Mouse (Mus musculus) heart, postnatal 25 days (tissue): ENCODE measurements around the gene Egfl7. TPM values are rescaled to one million over a fixed set of nuclear protein-coding genes. Genes with fewer than 3 reads are reported as not detected.

Experiments
- DNase-seq: peaks from one replicate; pipeline ENCODE4 v3.0.0; 2022; ENCODE audit warnings: low spot score
- intact Hi-C: fragments of 180-260 bp; cut with DNase I; formaldehyde crosslinking; loops from one replicate; pipeline ENCODE4 v1.15.1; 2025
- total RNA-seq, 2 experiments: library from RNA; stranded (reverse); gene quantifications; 2 replicates each; pipeline ENCODE4 v1.2.3; 2021

The Egfl7 gene
- total RNA-seq, 2 experiments from 2014 or later, result 149 to 179 TPM

DNA sequence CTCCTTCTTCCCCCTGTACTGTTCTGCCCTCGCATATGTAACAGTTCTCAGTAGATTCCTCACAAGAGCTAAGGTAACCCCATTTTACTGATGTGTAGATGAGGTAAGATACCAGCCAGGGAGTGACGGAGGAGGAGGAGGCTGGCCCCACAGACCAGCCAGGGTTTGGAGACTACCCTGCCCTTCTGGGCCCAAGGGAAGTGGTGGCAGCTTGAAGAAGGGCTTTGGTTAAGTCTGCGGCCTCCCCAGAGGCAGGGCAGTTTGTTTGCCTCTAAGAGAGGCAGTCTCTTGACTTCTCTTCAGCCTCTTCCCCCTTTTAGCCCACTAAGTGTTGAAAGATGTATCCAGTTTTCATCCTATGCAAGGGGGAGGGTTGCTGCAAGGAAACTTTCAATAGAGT is 26.8 kb downstream of the Egfl7 start:
- intact Hi-C loops, result no loop called here
- no peak for DNase-seq

DNA sequence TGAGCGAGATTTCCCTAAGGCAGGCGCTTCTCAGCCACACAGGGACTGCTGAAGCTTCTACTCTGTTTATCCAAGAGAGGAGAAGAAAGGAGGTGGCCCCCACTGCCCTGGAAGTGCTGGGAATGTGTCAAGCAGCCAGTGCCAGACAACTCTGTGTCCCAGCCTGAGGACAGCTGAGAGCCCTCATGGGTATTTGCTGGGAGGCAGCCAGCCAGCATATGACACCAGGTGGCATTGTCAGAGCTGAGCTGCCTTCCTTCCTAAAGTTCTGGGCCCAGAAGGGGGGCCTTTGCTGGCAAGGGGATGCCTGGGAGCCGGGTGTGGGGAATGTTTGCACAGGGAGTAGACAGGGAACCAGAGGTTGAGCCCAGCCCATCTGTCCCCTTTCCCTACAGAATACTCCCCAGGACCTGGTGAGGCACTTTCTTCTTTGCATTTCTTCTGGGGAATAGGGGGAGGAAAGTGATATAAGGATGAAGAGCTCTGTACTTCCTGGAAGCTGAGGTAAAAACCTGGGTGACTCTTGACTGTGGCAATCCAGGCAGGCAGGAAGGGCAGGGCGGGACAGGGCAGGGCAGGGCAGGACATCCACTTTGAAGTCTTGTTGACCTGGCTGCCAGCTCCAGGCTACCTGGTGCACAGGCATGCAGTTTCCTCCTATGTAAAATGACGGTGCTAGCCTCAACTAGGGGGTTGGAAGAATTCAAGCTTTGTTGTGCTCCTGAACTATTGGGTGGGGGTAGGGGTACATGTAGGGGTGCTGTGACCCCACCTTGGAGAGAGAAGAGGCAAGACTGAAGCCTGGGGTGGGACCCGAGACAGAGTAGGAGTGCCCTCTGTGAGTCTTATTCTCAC is 27.5 kb downstream of the Egfl7 start:
- intact Hi-C loops, result no loop called here
- no peak for DNase-seq

DNA sequence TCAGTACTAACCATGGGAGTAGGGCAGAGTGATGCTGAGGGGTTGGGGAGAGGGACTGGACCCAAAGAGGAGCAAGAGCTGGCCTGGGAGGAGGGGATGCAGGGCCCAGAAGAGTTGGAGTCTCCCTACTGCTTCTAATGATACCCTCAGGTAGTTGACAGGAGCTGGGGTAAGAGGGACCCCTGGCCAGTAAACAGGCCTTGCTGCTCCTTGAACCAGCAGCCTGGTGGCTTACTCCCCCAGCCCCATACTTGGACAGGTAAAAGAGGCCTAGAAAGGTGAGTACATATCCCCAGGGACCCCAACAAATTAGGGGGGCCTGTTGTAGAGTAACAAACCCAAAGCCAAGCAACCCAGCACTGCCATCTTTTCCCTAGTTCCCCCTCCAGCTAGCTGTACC is 29.0 kb downstream of the Egfl7 start:
- intact Hi-C loops, result no loop called here
- DNase-seq, result no peak

DNA sequence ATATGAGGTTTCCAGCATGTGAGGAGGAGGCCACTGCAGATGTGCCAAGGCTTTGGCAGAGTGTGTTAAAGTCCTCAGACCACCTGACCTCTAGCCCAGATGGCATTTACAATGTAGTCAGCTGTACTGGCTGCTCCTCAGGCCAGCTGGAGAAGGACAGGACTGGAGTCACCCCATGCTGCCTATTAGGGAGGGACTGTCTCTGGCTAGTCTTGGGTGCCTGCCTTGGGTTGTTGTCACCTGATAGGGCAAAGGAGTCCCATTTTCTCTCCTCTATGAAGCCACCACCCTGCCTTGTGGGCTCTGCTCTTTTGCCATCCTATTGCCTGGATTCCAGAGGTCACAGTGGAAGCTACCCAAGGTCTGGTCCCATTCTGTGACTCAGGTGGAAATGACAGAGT is 29.4 kb downstream of the Egfl7 start:
- DNase-seq, result no peak

DNA sequence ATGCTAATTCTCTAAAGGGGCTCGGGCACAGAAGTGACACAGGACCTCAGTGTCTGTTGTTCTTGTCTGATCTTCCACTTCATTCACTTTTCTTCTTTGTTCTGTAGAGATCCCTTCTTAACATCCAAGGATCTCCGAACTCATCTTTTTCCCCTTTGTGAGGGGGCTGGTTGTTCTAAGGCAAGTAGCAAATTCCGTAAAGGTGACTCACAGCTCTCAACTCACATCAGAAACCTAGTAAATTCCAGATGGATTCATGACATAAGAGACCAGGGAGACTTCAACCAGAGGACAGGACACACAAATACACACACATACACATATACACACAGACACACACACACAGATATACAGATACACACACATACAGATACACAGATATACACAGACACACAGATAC is 30.7 kb downstream of the Egfl7 start:
- intact Hi-C loops, result no loop called here
- no peak for DNase-seq

More for the DNA sequence above, 29.4 kb downstream of the Egfl7 start:
- intact Hi-C loops, result no loop called here

DNA sequence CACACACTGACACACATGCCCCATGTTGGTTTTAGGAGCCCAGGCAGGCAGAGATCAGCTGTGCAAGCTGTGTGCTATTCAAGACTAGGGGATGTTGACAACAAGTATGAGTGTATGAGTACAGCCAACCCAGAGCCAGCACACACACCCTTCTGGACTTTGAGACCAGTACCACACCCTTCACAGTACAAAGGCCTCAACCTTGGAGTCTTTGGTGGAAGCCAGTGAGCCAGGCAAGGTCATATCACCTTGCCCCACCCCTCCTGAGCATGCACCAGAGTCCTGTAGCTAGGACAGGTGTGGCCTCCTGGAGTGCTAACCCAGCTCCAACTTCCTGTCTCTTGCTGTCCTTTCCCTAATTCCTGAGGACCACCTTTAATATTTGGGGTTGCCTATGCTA is 31.2 kb downstream of the Egfl7 start:
- intact Hi-C loops, result no loop called here
- DNase-seq, result no peak

DNA sequence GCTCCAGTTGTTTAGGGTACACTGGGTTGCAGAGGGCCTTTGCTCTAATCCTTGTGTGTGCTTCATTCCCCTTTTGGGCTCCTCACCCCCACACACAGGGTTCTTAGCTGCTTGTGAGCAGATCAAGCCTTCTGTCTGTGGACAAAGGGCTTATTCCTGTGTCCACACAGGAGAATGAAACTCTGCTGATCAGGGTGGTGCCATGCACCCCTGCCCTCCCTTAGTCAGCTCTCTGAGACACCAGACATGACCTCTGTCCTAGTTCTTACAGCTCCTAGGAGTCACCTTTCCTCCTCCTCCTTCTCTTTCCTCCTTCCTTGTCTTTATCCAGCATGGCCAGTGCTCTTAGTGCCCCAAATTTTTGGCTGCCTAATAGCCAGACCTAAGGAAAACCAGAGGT is 32.1 kb downstream of the Egfl7 start:
- intact Hi-C loops, result no loop called here
- DNase-seq, result no peak

DNA sequence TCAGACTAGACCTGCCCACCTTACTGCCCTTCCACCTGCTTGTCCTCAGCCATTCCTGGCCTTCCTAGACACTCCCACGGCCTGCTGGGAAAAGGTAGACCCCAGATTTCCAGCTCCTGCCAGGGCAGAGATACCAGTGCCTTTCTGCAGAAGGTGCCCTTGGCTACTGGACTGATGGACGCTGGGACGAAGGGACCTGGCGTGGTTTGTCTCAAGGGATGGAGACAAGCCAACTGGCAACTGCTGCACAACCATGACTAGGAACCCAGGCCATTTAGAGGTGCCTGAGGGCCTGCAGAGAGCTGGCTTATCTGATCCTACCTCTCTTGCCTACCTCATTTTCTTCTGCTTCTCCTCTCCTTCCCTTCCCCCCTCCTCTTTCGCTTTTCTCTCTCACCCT is 35.1 kb downstream of the Egfl7 start:
- DNase-seq, result no peak
- intact Hi-C loops, result no loop called here

DNA sequence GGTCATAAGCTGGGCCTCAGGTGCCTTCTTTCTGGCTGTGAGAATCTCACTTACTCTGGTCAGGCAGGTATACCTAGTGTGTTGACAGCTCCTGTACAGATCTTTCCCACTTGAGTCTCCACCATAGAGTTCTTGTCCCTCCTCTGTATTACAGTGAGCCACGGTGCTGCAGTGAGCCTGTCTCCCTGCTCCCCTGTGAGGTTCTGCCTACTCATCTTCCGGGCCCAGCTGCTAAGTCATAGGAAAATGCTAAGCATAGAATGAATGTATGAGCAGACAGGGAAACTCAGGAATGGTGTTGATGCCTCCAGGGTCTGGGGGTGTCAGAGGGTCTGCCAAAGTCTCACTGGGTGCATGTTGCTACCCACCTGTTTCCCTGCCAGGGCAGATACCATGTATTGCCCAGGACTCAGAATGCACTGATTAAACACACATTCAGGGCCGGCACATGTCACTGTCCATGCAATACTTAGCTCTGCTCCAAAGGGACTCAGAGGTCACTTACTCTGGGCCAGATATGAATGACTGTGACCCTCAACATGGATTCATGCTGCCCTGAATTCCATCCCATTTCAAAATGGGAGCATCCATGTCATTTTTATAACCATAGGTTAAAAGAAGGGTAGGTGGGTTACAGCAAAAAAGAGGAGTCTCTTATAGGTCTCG is 35.8 kb downstream of the Egfl7 start:
- intact Hi-C loops, result no loop called here

DNA sequence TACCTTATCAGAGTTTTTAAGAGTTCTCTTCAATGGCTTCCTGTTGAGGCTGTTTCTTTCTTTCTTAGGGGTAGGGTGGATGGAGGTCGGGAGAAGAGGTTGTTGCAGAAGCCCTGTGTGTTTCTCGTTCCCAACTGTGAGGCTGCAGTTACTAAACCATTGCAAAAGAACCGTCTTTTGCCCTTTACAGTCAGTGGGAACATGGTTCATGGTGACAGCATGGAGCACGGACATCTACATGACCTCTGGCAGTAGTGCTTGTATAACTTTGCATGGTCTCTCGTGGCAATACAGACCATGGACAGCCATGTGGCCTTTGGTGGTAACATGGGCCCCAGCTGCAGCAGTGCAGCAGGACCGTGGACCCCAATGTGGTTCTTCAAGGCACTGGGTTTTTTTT is 37.5 kb downstream of the Egfl7 start:
- DNase-seq, result no peak
- intact Hi-C loops, result no loop called here

More for the DNA sequence above, 35.8 kb downstream of the Egfl7 start:
- no peak for DNase-seq

DNA sequence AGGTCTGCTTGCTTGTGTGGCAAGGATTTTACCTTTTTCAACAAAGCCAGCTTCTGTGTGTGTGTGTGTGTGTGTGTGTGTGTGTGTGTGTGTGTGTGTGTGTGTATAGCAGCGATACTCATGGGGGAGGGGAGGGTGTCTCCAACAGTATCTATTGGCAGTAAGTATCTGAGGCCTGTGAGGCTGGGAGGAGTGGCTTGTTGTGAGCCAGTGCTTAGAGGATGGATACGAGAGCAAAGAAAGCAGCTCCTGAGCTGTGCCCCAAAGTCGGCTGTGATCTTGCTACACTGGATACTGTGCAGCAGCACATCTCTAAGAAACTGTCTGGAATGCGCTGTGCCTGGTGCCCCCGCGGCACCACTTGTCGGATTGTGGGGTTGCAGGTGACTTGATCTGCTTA is 38.1 kb downstream of the Egfl7 start:
- DNase-seq, result no peak
- intact Hi-C loops, result no loop called here

DNA sequence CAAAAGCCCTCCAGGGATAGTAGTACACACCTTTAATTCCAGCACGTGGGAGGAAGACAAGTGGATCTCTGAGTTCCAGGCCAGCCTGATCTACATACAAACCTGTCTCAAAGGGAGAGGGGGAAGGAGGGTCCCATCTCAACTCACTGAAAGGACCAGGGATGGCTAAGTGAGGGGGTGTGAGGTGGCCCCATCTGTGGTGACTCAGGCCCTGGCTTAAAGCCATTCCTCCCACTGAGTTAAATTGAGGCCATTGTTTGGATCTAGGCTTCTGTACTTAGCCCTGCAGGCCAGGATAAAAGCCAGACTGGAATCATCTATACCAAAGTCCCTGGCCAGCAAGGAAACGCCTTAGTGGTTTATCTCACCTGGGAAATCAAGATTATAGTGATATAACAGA is 41.4 kb downstream of the Egfl7 start:
- intact Hi-C loops, result no loop called here
- no peak for DNase-seq

DNA sequence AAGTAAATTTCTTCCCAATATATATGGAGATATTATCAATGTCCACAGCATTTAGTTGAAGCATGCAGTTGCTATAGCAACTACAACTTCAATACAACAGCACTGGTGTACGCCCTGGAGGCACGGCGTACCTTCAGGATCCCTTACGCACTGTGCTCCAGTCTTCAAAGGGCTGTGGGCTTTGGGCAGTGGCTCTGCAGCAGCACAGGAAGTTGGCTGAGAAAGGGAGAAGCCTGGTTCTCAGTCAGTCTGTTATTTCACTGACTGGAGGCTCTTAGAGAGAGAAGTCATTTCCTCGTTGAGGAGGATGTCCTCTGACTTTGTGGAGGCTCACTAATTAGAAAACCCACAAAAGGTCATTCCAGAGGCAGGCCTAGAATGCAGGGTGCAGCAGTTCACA is 43.2 kb downstream of the Egfl7 start:
- intact Hi-C loops, result no loop called here
- DNase-seq, result no peak

DNA sequence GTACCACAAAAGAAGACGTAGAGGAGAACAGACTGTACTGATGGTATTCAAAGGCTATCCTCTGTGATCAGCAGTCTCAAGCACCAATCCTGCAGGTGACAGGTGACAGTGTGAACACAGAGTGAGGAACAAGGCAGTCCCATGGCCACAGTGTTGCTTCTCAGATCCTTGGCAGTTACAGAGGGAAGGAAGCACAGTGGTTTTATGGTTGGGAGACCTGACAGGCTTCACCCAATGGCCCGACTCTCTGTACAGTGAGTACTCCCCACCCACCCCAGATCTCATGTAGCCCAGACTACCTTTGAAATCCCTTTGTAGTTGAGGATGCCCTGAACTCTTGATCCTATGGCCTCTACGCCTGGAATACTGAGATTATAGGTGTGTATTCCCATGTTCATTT is 45.6 kb downstream of the Egfl7 start:
- intact Hi-C loops, result no loop called here

DNA sequence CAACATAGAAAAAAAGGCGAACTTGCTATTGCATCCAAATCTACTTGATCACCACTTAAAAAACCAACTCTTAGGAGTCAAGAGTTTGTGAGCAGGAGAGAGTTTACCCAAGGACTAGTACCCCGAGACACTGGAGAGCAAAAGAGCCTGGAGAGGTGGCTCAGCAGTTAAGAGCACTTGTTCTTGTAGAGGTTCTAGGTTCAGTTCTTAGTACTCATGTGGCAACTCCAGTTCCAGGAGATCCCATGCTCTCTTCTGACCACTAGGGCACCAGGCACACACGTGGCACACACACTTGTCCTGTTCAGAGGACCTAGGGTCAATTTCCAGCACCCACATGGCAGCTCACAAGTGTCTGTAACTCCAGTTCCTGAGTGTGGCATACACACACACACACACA is 46.3 kb downstream of the Egfl7 start:
- intact Hi-C loops, result no loop called here
- no peak for DNase-seq

More for the DNA sequence above, 45.6 kb downstream of the Egfl7 start:
- no peak for DNase-seq

DNA sequence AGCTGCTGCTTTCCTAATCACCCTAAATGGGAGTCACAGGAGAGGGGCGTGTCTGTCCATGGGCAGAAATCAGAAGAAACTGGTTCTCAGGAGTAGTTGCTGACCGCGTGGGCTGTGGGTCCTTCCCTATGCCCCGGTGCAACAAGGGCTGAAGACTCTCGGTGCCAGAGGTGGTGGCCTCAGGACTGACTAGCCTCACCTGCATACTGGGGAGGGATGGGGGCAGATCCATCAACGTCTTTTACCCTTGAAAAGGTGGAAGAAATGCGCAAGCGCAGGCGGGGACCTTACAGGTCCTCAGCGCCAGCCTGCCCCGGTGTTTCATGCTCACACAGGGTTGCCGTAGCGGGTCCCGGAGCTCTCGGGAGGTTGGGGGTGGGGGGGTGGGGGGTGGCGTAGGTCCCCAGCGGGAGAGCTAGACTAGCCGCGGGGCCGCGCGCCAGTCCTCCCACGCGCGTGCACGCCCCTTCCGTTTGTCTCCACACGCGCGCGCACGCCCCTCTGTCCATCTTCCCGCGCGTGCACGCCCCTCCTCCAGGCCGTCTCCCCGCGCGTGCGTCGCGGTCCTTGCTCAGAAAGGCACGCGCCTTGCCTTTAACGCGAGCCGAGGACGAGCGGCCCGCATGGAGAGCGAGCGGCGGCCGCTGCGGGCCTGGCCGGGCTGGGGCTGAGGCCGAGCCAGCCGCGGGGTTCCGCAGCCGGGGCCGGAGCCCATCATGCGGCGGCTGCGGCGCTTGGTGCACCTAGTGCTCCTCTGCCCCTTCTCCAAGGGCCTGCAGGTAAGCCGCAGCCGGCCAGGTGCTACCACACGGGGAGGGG is 48.3 kb downstream of the Egfl7 start, which contains the start of gene Fam69b:
Gene Fam69b (plus strand): TSS at position 537 of the 819 bp plus-strand sequence.
- intact Hi-C loops, result no loop called here
- peak; percentile 52 for DNase-seq

DNA sequence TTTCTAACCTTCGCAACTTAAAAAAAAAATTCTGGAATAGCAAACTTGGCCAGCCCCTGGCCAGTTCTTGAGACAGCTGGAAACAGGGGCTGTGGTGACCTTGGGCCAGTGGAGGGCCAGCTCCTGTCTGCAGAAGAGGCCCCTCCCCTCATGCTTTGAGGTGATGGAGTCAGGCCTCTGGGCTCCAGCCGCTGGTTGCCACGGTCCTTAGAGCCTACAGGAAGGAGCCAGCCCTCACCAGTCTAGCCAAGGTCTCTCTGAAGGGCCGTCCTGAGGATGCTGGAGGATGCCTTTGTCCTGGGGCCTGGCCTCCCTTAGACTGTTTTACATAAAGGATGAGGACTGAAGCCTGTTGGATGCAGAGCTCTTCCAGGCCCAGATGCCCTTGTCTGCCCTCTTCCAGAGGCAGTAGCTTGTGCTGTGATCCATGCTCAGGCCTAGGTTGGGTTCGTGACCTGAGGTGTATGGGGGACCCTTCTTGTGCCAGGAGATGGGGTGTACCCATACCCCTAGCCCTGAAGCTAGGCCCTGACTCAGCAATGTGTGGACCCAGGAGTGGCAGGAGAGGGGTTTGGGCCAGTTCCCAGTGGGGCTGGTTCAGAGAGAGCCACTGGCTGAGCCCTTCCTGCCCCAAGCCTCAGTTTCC is 49.1 kb downstream of the Egfl7 start:
- intact Hi-C loops, result no loop called here
- no peak for DNase-seq

DNA sequence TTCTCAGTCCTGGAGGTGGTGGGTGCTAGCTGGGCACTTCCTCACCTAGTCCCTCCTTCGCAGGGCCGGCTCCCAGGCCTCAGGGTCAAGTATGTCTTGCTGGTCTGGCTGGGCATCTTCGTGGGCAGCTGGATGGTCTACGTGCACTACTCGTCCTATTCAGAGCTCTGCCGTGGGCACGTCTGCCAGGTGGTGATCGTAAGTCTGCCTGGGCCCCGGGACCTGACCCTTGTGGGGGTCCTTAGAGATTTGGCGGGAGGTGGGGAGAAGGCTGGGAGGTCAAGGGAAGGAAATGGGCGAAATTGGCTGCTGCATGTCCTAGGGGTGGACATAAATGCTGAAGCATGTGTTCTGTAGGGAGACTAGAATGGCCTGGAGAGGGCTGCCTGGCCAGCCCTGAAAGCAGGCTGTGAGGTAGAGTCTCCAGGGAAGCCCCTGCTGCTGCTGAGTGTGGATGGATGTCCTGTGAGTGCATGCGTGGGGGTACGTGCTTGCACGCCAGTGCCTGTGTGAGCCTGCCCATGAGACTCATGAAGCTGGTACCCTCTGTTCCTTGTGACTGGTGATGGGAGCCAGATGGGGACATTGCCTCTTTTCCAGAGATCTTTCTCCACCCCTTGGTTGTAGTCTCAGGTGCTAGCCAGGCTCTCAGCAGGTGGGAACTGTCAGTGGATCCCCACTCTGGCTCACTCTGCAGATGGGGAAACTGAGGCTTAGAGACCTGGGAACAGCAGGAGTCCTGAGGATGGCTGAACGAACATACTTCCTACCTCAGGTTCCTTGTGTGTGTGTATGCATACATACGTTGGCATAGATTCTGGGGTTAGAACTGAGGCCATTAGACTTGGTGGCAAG is 53.0 kb downstream of the Egfl7 start:
- intact Hi-C loops, result no loop called here
- DNase-seq, result no peak

DNA sequence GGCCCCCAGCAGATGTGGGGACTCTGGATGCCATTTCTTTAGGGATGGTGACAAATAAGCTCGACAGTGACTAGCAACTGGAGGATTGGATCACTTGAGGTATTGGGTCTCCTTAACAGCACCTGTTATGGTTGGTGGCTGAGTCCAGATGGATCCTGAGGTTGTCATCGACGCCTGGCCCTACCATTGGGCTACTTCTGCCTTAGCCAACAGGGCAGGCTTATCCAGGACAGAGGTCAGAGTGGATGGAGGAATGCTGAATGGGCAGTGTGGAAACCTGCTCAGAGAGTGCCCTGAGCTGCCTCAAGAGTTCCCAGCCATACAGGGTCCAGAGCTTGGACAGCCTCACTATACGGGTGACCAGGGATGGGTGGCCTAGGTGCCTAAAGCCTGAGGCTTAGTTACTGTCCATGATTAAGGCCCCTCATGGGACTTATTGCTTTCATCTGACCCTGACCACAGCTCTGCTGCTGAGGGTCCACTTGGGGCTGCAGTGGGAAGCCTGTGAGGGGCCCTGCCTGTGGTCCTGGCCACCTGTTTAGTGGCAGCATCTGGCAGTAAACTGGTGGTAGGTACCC is 54.2 kb downstream of the Egfl7 start:
- intact Hi-C loops, result no loop called here
- DNase-seq, result no peak
